ENCODE assay signal across 31 mouse cellular contexts in the genomic region with DNA sequence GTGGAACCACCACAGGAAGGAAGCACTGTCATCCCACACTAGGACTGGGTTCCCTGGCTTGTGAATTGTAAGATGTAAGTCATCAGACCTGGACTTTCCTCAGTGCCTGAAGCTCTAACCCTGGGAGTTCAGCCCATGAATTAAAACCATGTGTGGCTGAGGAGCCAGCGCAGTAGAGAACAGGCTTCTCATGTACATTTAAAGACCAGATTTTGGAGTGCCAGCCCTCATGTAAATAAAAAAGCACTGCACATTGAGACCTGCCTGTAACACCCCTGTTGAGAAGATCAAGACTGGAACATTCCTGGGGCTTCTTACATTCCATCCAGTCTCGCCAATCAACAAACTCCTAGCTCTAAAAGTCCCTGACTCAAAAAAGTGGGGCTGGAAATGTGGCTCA.
A peak's percentile ranks its signal among the peaks of the same experiment; 100 is the strongest.
DNase-seq lines count a peak whose midpoint lies in the region; ATAC-seq and TF ChIP-seq lines count a peak whose summit lies in the region.
"Had no signal": no experiment of that assay in that cellular context is flagged by ENCODE, and none has a peak within 500 bp of the region (broad histone marks: within the 10 kb centered on the region; RNA-seq: fewer than 3 reads in every experiment).

No protein-coding gene starts in this region.

- no peaks in the 10 kb centered on the region for H3K27me3 ChIP-seq in limb, embryonic 13.5 days
- H3K27me3 ChIP-seq in lung, postnatal 0 days (replicated peaks; ENCODE audit: insufficient read depth, low read length) = no peaks in the 10 kb centered on the region
- H3K27me3 ChIP-seq: CH12.LX; heart, embryonic 12.5 days; hindbrain, embryonic 15.5 days; liver, embryonic 15.5 days; lung, embryonic 15.5 days; megakaryocyte, embryonic 14.5 days; midbrain, embryonic 13.5 days had no signal

- TF ChIP-seq EP300 in lung, postnatal 0 days (IDR thresholded peaks at IDR 0.05) = no peak

- peaks cover 20% of the 10 kb centered on the region for H3K4me1 ChIP-seq in limb, embryonic 13.5 days
- H3K4me1 ChIP-seq in lung, postnatal 0 days (ENCODE audit: insufficient read depth, low read depth, low read length) = no peaks in the 10 kb centered on the region
- H3K4me1 ChIP-seq: heart, embryonic 12.5 days; liver, embryonic 15.5 days; lung, embryonic 15.5 days; megakaryocyte, embryonic 14.5 days had no signal

- peak; percentile 43 for DNase-seq in embryo, embryonic 10 days (ENCODE audit: low spot score)
- no peak for DNase-seq in embryo, embryonic 9.5 days (ENCODE audit: extremely low spot score)
- DNase-seq in fibroblast of lung, adult 2 months (ENCODE audit: low read depth) = peak; percentile 16
- no peak for DNase-seq in ovary, postnatal 10 days (ENCODE audit: low spot score)
- no peak for DNase-seq in lung, postnatal 0 days (ENCODE audit: low spot score)
- DNase-seq: adrenal gland, adult 2 months; adrenal gland, postnatal 36 days; cerebellum, adult 2 months; cerebellum, postnatal 14 days; forebrain, postnatal 0 days; gastrocnemius, postnatal 36 days; heart, adult 18-20 months; heart, postnatal 4 days; kidney, adult 11 months; kidney, postnatal 14 days; layer of hippocampus, adult 9-11 months; liver; lung, postnatal 4 days; right cerebral cortex, postnatal 25 days; thymus, postnatal 14 days had no signal

- H3K9me3 ChIP-seq in limb, embryonic 13.5 days = no peaks in the 10 kb centered on the region
- no peaks in the 10 kb centered on the region for H3K9me3 ChIP-seq in lung, postnatal 0 days (ENCODE audit: low read length)
- H3K9me3 ChIP-seq: heart, embryonic 12.5 days; hindbrain, embryonic 15.5 days; liver, embryonic 15.5 days; lung, embryonic 15.5 days; midbrain, embryonic 13.5 days had no signal

- H3K9ac ChIP-seq in limb, embryonic 13.5 days = no peak overlapping the region
- H3K9ac ChIP-seq in lung, postnatal 0 days (replicated peaks; ENCODE audit: low read depth) = no peak overlapping the region
- H3K9ac ChIP-seq: forebrain, postnatal 0 days; heart, embryonic 12.5 days; hindbrain, embryonic 15.5 days; liver, embryonic 15.5 days; lung, embryonic 15.5 days; midbrain, embryonic 13.5 days had no signal

- no peak overlapping the region for H3K4me2 ChIP-seq in limb, embryonic 13.5 days (replicated peaks)
- no peak overlapping the region for H3K4me2 ChIP-seq in lung, postnatal 0 days (replicated peaks; ENCODE audit: low read depth, low read length)
- H3K4me2 ChIP-seq: heart, embryonic 12.5 days; hindbrain, embryonic 15.5 days; liver, embryonic 15.5 days; lung, embryonic 15.5 days; midbrain, embryonic 13.5 days had no signal

- no peak overlapping the region for H3K4me3 ChIP-seq in limb, embryonic 13.5 days
- no peak overlapping the region for H3K4me3 ChIP-seq in lung, postnatal 0 days (ENCODE audit: low read depth, low read length)
- H3K4me3 ChIP-seq: heart, embryonic 12.5 days; hindbrain, embryonic 15.5 days; liver, embryonic 15.5 days; lung, embryonic 15.5 days; megakaryocyte, embryonic 14.5 days; midbrain, embryonic 13.5 days had no signal

- no peaks in the 10 kb centered on the region for H3K36me3 ChIP-seq in limb, embryonic 13.5 days
- no peaks in the 10 kb centered on the region for H3K36me3 ChIP-seq in lung, postnatal 0 days (ENCODE audit: insufficient read depth, low read length)
- H3K36me3 ChIP-seq: heart, embryonic 12.5 days; hindbrain, embryonic 15.5 days; liver, embryonic 15.5 days; lung, embryonic 15.5 days; midbrain, embryonic 13.5 days had no signal

- ATAC-seq in limb, embryonic 13.5 days (ENCODE audit: low FRiP score, low read depth) = peak; percentile 67; the same call in 1 of the 2 replicates
- no peak for ATAC-seq in monocyte, adult 5-6 weeks (replicated peaks; ENCODE audit: insufficient number of reproducible peaks, low FRiP score, low TSS enrichment, poor library complexity, severe bottlenecking)
- no peak for ATAC-seq in lung, postnatal 0 days
- ATAC-seq: activated CD4-positive, CD25-positive, alpha-beta regulatory T cell, adult 4 months; forebrain, postnatal 0 days; inflammation-experienced regulatory T-cells, adult 6 months; midbrain, embryonic 13.5 days had no signal

- TF ChIP-seq CTCF in lung, postnatal 0 days (IDR thresholded peaks at IDR 0.05) = no peak

- WGBS in limb, embryonic 13.5 days = 12% methylated on average over 2 of the region's 2 CpGs
- WGBS in lung, postnatal 0 days = 72% methylated on average over 2 of the region's 2 CpGs

- no peak overlapping the region for H3K27ac ChIP-seq in limb, embryonic 13.5 days
- no peak overlapping the region for H3K27ac ChIP-seq in lung, postnatal 0 days (ENCODE audit: low read length)
- H3K27ac ChIP-seq: hindbrain, embryonic 15.5 days; liver, embryonic 15.5 days; lung, embryonic 15.5 days; midbrain, embryonic 13.5 days had no signal

Comparison
In these comparisons a context has a peak if more than half of its experiments do, and no peak if none do; other contexts are left out.
1. DNase-seq: peak in embryo, embryonic 10 days (single experiment) and fibroblast of lung, adult 2 months (single experiment); none in embryo, embryonic 9.5 days (single experiment), ovary, postnatal 10 days (single experiment) and lung, postnatal 0 days (single experiment).